Mouse (Mus musculus) induced T-regulatory cell, adult 2 months (primary cell): ENCODE data around the gene Gm28035.

Source experiments
- DNase-seq: peaks from one replicate; pipeline ENCODE4 v3.0.0-alpha.2; 2012; ENCODE audit warnings: low read depth

Gm28035 gene

DNA sequence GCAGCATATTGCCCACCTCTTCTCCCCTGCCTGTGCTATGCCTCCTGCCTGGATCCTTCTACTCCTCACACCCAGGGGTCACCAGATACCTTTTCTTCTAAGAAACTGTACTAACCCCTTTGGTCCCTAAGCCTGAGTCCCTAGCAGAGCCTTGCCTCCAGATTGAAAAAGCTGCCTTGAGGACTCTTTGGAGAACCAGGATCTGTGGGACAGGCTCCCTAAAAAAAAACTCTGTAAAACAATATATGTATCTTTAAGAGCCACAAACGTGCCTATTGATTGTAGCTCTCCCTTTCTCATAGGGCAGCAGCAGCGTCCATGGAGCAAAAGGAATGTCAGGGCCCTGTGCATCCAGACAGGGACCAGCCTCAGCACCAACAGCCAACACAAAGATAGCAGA, at the start of gene Gm28035:
Gene Gm28035 (plus strand): TSS at position 301 of the 400 bp plus-strand sequence.
- no peak for DNase-seq

DNA sequence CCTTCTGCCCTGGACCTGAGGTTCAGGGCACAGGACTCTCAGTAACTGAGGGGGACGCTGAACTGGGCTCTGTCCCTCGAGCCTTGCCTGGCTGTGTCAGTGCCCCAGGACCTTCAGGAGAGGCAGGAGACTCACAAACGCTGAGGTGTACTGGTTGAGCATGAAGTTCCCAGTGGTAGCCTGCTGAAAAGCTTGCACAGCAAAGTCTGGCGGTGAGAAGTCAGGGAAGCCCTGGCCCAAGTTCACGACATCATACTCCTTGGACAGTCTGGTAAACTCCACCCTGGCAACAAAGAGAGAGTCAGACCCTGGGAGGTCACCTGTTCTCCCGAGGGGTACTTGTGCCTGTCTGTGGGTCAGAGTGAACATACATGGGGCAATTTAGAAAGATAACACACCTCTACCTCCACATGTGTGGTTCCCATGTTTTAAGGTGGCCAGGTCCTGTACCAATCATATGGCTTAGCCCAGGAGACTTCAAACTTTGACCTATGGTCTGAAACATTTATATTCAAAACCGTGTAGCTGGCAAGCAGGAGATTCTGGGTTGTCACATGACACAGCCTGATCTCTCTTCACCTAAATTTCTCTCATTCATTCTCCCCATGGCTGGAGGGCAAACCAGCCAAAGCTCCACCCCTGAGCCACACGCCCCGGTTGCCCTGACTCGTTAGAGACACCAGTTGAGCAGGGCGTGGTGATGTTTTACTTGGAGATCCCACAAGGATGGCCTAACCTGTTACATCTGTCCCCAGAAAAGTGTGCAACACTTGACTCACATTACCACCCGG, 48.4 kb upstream of the Gm28035 start:
- no peak for DNase-seq

DNA sequence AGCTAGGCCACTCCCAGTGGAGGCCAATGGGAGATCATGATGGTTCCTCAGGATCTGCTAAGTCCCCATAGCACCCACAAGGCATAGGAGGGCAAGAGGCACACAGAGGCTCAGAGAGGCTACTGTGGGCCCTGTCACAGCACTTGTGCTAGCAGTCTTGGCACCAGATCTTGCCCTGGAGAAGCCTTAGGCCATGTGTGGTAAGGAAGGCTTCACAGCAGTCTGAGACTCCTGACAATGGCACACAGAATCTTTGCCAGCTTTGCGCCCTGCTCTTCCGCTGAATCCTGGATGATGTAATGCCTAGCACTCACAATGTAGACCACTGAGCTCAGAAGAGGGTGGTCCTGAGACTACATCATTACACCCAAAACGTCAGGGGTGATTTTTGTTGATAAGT, 45.7 kb upstream of the Gm28035 start:
- DNase-seq: no peak

DNA sequence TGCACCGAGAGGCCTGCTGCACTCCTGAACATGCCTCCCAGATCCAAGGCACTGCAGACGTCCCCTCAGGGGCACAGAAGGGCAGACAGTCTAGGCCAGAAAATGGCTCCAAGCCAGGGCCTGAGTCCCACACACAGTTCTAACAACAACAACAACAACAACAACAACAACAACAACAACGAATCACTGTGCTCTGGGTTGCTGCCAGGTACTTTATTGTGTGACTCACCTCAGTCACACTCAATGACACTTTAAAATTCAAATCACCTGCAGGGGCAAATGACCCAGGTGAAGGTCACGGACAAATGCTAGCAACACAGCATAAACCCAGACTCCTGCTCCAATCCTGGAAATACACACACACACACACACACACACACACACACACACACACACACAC, 42.3 kb upstream of the Gm28035 start:
- DNase-seq: no peak

DNA sequence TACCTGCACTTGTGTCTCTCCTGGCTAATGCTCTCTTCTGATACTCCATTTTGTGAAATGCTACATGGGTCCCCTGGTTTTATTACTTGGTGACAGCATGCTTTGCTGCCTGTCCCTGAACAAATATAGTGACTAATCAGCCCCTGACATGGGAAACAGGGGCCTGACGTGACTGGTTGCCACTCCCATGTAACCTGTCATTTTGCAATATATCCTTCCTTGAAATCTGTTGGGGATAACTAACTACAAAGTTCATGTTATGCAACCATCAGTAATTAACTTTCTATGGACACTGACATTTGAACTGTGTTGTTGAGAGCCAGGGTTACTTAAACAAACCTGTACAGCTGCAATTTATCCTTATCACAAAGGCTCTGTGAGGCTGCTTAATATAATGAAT, 40.4 kb upstream of the Gm28035 start:
- no peak for DNase-seq

DNA sequence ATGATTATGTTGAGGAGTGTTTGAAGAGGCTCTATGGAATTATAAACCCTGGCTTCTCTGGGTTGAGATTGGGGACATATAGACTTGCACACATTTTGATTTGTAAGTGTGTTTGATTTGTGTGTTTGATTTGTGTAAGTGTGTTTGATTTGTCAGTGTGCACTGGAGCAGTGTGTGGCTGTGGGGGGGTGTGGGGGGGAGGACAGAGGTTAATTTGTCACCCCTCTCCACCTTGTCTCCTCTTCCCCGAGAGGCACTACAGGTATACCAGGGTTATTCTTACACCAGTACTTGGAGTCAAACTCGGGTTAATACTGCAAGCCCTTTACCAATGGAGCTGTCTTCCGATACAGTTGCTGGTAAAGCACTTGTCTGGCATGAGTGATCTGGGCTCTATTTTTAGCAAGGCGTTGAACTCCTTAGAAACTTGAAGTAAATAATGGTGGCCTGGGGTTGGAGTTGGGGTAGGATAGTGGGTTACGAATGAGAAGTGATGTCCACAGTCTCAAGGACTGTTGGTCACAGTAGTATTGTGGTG, 39.9 kb upstream of the Gm28035 start:
- no peak for DNase-seq

DNA sequence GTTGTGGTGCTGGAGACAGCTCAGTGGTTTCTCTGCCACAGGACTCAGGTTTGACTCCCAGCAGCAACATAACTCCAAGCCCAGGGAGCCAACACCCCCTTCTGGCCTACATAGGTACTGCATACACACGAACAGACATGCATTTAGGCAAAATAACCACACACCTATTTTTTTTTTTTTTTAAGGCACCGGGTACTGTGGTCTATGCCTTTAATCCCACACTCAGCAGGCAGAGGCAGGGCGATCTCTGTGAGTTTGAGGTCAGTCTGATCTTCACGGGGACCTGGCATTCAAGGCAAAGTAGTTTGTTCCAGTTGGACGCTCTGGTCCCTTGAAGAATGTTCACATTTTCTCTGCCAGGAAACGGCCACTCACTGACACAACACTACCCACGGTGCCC, 36.9 kb upstream of the Gm28035 start:
- peak; percentile 84 for DNase-seq

DNA sequence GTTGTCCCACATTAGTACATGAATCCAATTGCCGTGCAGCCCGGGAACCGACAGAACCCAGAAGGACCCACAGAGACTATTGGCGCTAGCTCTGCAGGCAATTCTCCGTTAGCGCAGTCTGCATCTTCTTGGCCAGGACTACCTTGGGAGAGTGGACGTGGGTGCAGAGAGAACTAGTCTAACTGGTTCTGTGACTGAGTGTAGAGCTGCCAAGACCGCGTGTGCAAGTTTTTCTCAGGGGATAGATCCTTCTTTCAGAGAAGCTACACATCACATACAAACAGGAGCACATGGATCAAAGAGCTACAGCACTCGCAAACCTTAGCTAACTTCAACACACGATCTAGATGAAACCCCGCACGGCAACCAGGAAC, 35.1 kb upstream of the Gm28035 start:
- DNase-seq: no peak

DNA sequence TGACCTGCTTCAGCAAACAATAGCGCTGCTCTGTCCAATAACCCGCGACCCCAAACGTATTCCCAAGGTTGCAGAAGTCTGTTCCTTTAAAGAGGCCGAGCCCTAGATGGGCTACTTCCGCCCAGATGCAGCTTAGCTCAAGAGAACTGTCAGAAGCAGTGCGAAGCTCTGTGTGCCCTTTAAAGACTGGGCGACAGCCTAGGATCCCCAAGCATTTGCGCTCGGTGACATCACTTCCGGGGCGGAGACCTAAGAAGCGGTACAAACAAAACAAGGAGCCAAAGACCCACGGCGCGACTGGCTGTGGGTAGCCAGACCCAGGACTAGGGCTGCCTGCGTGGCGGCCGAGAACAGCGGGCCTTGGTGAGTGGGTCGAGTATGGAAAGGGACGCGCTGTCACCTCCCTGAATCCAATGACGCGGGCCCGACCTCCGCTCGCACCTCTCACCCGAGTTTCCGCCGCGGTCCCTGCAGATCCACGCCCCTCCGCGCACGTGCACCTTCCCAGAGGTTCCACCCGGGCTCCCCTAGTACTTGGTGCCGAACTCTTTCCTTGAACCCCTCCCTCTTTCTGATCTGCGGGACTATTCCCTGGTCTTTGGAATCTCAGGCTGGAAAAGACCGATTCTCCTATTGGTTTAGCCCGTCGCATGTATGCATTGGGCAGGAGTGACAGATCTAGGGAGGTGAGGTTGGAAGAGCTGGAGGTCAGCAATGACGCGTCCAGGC, 34.6 kb upstream of the Gm28035 start, which contains the start of gene Kyat1:
Gene Kyat1 (minus strand): TSS at position 219 of the 729 bp plus-strand sequence.
- DNase-seq: peak; percentile 98

DNA sequence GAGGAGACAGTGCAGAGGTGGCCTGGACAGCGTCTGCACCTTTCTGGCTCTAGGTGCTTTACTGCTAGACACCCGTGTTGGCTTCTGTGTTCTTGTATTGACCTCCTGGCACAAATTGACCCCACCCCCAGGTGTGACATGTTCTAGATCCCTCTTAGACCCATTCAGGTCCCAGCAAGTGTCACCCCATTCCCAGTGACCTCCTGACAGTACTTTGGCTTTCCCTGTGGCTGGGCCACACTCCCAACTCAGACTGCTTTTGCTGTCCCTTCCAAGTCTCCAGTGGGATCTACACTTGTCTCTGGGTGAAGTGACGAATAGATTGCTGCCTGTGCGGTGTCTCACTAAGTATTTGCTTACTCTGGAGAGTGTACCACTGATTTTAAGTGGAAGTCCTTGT, 33.0 kb upstream of the Gm28035 start:
- DNase-seq: no peak

DNA sequence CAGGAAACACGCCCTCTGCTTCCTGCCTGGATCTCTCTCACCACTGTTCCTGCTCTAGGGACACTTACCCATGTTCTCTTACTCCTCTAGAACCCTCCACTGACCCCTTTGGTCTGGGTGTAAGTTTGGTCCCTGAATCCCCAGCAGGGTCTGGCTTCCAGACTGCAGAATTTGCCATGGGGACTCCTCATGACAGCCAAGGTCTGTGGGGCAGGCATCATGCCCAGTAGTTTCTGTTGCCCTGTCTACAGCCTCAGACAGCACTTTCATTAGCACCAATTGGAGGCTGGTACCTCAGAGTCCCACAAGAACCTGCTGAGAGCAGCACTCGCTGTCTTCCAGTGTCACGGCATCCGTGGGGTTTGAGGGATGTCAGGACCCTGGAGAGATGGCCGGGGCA, 32.5 kb upstream of the Gm28035 start:
- DNase-seq: no peak

DNA sequence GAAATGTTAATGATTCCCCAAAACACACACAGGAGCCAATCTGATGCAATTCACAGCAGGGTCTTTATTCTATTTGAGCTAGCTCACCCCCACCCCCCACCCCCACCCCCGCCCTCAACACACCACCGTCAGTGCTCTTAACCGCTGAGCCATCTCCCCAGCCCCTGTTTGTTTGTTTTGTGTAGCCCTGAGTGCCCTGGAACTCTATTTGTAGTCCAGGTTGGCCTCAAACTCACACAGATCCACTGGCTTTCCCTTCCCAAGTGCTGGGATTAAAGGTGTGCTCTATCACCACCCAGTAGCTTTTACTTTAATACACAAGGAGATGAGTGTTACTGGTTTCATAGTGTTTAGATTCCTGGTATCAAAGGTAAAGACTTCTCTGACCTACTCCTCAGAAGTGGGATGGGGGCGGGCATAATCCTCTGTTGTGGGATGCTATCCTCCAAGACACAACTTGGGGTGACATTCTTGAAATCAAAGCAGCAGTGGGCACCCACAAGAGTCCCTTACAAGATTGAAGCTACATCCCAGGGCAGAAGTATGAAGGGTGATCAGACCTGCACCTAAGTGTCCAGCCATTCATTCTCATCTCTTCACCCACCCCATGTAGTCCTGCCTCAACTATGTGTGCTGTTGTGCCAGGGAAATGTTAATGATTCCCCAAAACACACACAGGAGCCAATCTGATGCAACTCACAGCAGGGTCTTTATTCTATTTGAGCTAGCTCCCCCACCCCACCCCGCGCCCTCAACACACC, 28.8 kb upstream of the Gm28035 start:
- no peak for DNase-seq

DNA sequence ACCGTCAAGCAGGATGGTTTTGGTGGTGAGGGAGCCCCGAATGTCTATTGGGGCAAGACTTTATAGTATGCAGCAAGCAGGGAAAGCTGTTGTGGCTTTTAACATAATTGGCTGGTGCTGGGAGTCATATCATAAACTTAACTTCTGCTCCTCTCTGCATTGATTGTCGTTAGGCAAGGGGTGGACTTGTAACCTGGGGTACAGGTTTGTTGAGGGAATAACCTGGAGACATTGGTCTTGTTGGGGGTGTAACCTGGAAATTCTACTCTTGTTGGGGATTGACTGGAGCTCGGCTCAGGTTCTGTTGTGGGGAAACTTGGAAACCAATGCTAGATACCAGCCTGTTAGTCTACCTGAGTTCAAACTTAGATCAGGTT, 28.2 kb upstream of the Gm28035 start:
- no peak for DNase-seq

DNA sequence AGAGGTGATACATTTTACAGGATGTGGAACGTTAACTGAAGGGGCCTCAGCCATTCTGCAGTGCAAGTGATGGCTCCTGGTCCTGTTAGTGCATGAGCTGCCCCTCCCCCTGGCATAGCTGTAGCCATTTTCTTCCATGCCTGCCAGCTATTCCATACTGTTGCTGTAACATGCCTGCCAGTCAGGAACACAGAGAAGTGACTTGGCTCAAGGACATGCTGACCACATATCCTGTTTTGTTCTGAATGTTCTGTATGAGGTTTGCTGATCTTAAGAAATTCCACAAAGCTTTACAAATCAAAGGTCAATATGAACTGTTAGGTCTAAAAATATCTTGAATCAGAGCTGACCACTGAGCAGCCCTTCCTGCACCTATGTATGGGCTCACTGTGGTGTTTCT, 27.4 kb upstream of the Gm28035 start:
- no peak for DNase-seq

DNA sequence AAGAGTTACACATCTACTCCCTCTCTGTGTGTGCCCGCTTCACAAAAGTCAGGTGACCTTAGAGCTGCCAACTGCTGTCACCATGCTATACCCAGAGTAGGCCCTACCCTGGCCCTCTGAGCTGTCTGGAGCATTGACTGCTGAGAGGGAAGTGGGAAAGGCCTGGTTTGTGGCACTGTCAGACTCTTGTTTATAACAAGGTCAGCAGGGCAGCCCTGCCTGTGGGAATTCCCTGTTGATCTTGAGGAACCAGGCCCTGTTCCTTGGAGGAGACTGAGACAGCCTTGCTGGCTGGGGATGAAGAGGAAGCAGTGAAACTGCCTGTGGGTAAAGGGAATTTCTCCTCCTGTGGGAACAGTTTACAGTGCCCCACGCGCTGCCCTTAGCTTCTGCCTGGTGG, 25.6 kb upstream of the Gm28035 start:
- DNase-seq: no peak

DNA sequence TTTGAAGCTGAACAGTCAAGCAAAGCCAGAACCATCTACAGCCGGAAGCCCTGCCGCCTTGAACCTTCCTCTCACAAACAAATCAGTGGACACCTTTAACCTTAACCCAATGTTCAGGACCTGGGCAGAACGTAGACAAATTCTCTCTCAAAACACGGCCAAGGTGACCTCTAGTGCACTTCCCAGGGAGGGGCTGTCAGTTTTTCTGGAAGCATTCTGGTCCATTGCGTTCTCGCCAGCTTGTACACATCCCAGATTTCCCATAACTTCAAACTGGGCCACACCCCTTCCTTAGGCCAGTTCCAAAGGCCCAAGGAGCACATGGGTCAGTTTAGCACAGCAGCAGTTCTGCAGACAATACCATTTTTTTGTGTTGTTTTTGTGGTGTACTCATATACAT, 24.9 kb upstream of the Gm28035 start:
- no peak for DNase-seq

DNA sequence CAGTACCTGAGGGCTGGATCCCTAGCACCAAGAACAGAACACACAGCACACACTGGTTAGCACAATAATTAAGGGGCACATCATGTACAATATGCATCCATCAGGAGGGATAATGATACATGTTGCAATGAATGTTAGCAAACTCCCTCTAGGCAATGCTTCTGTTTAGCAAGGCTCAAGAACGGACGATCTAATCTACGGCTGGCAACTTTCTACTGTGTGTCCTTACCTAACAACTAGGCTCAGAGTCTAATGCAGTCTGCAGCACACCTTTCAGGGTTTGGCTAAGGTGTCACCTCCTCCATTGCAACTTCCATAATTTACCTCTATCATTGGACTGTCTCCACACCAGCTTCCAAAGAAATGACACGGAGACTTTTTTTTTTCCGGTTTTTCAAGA, 24.1 kb upstream of the Gm28035 start:
- no peak for DNase-seq

DNA sequence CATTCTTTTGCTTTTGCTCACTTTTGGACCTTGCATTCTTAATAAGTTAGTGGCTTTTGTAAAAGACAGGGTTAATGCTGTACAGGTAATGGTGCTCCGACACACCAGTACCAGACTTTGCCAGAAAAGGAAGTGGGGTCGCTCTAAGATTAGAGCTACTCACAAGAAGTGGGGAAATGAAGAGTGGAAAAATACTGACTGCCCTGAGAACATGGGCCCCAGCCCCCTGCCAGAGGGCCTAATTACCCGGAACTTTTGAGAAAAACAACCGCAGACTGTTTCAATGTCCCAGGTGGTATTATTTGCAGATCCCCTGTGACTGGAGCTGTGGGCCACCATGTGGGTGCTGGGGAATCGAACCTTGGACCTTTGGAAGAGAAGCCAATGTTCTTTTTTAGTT, 4.8 kb upstream of the Gm28035 start:
- peak; percentile 60 for DNase-seq

DNA sequence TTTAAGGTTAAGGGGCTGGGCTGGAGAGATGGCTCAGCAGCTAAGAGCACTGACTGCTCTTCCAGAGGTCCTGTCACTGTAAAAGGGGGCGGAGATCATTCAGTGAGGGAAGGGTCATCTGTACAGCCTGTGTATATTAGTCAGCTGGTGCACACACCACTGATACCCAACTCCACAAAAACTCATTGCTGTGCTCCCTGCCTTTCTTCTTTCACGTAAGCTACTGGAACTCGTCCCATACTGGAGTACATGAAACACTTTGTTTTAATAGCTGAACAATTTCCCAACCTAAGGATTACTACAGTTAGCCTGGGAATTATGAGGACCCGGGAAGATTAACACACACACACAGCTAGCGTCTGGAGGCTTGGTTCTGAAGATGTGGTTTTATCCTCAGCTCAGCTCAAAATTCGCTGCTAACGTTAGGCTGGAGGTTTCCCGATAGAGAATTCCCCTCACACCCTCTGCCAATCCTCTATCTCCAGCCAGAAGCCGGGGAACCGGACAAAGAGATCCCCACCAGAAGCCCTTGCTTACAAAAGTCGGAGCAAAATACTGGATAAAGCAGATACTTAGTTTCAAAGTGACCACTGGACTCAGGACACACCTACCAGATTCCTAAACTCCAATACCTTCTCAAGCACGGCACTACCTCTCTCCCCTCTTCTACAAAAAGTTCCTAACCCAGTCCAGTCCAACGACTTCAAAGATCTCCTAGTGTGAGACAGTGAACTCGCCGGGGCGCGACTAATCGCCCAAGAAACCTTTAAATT, 3.8 kb upstream of the Gm28035 start:
- DNase-seq: no peak

DNA sequence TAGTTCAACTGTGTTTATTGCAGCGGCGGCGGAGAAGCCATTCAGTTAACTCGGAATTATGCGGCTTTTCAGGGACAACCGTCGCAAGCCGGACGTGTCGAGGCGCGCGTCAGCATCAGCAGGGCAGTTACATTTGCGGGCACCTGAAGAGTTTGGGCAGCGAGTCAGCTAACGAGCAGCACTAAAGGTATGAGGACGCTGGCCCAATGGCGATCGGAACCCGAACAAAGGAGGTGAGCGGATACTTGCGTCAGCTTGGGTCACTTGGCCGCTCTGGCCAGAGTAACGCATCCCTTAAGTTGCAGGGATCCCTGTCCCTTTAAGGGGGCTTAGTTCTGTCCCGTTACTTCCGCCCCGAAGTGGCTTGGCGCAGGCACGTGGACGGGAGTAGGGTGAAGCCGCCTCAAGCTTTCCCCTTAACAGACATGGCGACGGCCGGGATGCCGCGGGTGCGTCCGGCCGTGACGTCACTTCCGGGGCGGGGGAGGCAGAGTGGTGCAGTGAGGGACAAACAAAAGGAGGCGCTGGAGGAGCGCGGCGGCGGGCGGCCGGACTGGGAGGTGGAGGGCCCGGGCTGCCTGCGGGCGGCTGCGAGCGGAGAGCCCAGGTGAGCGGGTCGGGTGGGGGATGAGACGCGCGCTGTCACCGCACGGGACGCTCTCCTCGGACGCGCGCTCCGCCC, 3.0 kb upstream of the Gm28035 start, which contains the start of gene Lrrc8a:
Gene Lrrc8a (plus strand): TSS at position 517 of the 682 bp plus-strand sequence.
- peak; percentile 99 for DNase-seq

DNA sequence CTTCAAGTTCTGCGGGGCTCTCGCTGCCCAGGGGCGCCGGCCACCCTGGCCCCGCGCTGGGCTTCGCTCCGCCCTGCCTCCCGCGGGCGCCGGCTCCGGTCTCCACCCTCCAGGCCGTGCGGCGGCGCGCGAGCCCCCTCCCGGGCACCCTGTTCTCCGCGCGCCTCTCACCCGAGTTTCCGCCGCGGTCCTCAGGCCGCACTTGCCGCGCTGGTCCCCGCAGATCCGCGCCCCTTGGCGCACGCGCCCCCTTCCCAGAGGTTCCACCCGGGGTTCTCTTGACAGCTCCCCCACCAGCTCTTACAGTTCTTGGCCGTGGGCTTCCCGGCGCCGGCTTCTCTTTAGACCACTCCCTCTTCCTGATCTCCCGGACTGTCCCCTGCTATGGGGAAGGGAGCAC, 2.5 kb upstream of the Gm28035 start:
- DNase-seq: no peak
